Mouse (Mus musculus) neural tube, embryonic 12.5 days (tissue): ENCODE measurements at regions not wholly inside any gene's neighbourhood (a gene's known extent, or its start where the extent isn't known, plus 50 kb on each side); places are given as distances from the start of the nearest gene placed in this dataset.

Source experiments
- ATAC-seq: fragments of 200-750 bp; cut with Nextera tagmentation; 2 replicates; pipeline ENCODE4 v1.8.0; 2017; ENCODE audit warnings: low read depth, mild to moderate bottlenecking, moderate TSS enrichment, moderate library complexity; ENCODE audit not compliant: low FRiP score
- H3K27ac ChIP-seq: fragments of 300-500 bp; sonication (generic); 2 replicates; pipeline ENCODE4 v1.5.1; 2016
- H3K27me3 ChIP-seq: fragments of 300-500 bp; sonication (generic); replicated peaks from 2 replicates; pipeline ENCODE4 v1.6.1; 2016; ENCODE audit warnings: mild to moderate bottlenecking
- H3K36me3 ChIP-seq: fragments of 300-500 bp; sonication (generic); 2 replicates; pipeline ENCODE4 v1.6.1; 2016; ENCODE audit warnings: mild to moderate bottlenecking
- H3K4me1 ChIP-seq: fragments of 300-500 bp; sonication (generic); 2 replicates; pipeline ENCODE4 v1.6.1; 2016
- H3K4me2 ChIP-seq: fragments of 300-500 bp; sonication (generic); replicated peaks from 2 replicates; pipeline ENCODE4 v1.6.1; 2016; ENCODE audit warnings: mild to moderate bottlenecking
- H3K4me3 ChIP-seq: fragments of 300-500 bp; sonication (generic); 2 replicates; pipeline ENCODE4 v1.5.1; 2016
- H3K9ac ChIP-seq: fragments of 300-500 bp; sonication (generic); 2 replicates; pipeline ENCODE4 v1.6.1; 2016; ENCODE audit warnings: mild to moderate bottlenecking
- H3K9me3 ChIP-seq: fragments of 300-500 bp; sonication (generic); 2 replicates; pipeline ENCODE4 v1.6.1; 2016; ENCODE audit warnings: mild to moderate bottlenecking
- WGBS: fragments of 180-500 bp; shearing (Covaris S2); methylation state at CpG from one replicate; pipeline ENCODE4 v1.1.7; 2016; 5-methylcytosine and 5-hydroxymethylcytosine counted together

DNA sequence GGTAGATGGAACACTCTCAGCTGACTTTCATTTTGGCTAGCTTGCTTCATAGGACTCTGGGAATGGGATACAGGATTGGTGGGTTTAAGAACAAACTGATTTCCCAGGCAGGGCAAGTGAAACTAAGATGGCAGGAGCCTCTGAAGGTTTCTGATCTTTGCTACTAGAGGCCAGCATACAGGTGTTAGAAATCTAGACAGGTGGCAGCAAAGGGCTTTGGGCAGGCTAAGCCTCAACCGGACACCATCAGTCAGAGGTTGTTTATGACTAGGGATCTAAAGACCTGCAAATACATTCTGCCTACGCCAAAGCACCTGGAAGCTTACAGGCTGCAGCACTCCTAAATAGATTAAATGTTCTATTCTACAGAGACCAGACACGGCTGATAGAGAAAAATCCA is 2233.4 kb downstream of the 4930444P10Rik start:
- H3K27ac ChIP-seq: no peak overlapping the region
- no peak for ATAC-seq
- H3K36me3 ChIP-seq: no peaks in the 10 kb centered on the region
- 0 out of 2 replicates have a peak, but pooled peaks cover 3% of the 10 kb centered on the region for H3K27me3 ChIP-seq
- H3K9ac ChIP-seq: no peak overlapping the region
- no peak overlapping the region for H3K4me3 ChIP-seq
- H3K4me2 ChIP-seq: no peak overlapping the region
- WGBS: 70% methylated on average over 3 of the region's 3 CpGs
- H3K4me1 ChIP-seq: no peaks in the 10 kb centered on the region
- no peaks in the 10 kb centered on the region for H3K9me3 ChIP-seq

DNA sequence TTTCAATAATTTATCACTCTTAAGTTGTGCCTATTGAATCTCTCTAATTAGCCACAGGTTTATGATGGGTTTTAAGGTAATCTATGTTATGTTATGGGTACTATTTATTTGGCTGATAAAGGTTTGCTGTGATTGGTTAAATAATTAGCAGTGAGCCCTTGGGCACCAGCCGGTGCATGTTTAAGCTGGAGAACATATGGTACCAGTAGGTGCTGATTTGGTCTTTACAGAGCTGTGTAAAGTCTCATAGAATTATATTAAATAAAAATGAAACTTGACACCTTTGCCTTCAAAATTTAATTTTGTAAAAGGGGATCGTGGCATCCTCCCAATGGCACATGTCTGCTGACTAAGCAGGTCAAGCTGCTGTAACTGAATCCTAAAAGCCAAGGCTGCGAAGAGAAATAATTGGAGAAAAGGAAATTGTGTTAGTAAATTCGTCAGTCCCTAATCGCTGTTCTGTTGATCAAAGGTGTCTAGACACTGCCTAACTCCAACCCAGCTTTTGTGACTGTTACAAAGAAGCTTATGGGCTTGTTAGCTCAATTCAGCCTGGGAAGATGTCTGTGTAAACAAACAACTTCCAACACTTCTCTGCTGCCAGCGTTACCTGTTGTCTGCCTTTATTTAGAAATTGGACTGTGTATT is 2234.6 kb downstream of the 4930444P10Rik start:
- Histone ChIP-seq H3K27me3 (0 out of 2 replicates have a peak, but pooled peaks cover 3% of the 10 kb centered on the region), H3K4me2 (no peak overlapping the region), H3K36me3 (no peaks in the 10 kb centered on the region), H3K9me3 (no peaks in the 10 kb centered on the region), H3K27ac (no peak overlapping the region), H3K9ac (no peak overlapping the region), H3K4me1 (no peaks in the 10 kb centered on the region), H3K4me3 (no peak overlapping the region)
- ATAC-seq: no peak
- 61% methylated on average over 6 of the region's 6 CpGs for WGBS

DNA sequence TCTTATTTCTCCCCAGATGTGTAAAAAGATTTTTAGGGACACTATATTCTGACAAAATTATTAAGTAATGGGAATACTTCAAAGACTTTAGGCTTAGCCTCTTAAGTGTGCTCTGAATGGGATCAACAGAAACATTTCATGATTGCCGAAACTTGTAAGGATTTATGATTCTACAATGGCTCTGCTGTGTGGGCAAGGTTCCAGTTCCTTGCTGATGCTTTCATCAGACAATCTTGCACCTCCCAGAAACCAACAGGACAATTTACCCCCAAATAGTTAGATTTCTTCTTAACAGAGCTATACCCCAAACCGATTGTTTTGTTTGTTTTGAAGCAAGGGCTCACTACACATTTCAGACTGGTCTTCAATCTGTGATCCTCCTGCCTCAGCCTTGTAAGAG is 2236.1 kb downstream of the 4930444P10Rik start:
- no peaks in the 10 kb centered on the region for H3K36me3 ChIP-seq
- no peak for ATAC-seq
- no peaks in the 10 kb centered on the region for H3K9me3 ChIP-seq
- no peak overlapping the region for H3K27ac ChIP-seq
- no peak overlapping the region for H3K9ac ChIP-seq
- H3K27me3 ChIP-seq: 0 out of 2 replicates have a peak, but pooled peaks cover 3% of the 10 kb centered on the region
- 71% methylated on average over 2 of the region's 2 CpGs for WGBS
- H3K4me1 ChIP-seq: no peaks in the 10 kb centered on the region
- H3K4me3 ChIP-seq: no peak overlapping the region
- H3K4me2 ChIP-seq: no peak overlapping the region

DNA sequence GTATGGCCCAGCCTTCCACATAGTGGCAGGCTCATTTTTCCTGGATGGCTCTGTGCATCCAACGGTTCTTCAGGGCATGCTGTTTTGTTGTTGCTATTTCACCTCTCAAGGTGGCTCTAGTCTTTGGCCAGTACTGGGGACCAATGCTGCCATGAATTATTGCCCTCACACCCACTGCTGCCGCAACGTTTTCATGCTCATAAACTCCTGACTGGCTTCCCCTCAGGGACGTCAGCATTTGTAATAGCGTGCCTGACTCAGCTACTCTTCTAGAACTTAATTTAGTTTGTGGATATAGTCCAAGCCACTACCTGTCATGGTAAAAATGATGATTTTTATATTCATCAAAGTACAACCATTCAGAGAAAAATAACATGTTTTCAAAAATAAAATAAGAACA is 2242.0 kb downstream of the 4930444P10Rik start:
- H3K27me3 ChIP-seq: no peaks in the 10 kb centered on the region
- ATAC-seq: no peak
- no peak overlapping the region for H3K4me2 ChIP-seq
- no peak overlapping the region for H3K4me3 ChIP-seq
- H3K4me1 ChIP-seq: no peaks in the 10 kb centered on the region
- WGBS: 62% methylated on average over 5 of the region's 5 CpGs
- no peak overlapping the region for H3K9ac ChIP-seq
- no peak overlapping the region for H3K27ac ChIP-seq
- no peaks in the 10 kb centered on the region for H3K9me3 ChIP-seq
- no peaks in the 10 kb centered on the region for H3K36me3 ChIP-seq

DNA sequence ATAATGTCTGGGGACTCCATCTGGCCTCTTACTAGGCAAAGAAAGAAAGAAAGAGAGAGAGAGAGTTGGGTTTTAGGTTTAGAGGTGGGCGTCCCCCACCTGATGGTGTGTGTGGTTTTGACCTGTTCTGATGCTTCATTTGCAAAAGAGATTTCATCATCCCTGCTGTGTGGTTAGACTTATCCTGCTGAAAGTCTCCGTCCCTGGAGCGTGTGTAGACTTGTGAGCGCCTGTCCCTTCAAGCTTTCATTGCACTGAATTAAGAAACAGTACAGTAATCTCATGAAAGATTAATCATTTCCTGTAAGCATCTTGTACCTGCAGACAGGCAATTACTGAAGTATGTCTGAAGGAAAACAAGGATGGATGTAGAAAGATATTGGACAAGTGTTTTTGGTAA is 2244.1 kb downstream of the 4930444P10Rik start:
- Histone ChIP-seq H3K4me2 (no peak overlapping the region), H3K9ac (no peak overlapping the region), H3K4me1 (no peaks in the 10 kb centered on the region), H3K36me3 (no peaks in the 10 kb centered on the region), H3K27me3 (no peaks in the 10 kb centered on the region), H3K27ac (no peak overlapping the region), H3K9me3 (no peaks in the 10 kb centered on the region), H3K4me3 (no peak overlapping the region)
- ATAC-seq: no peak
- WGBS: 88% methylated on average over 4 of the region's 4 CpGs

GRCm38 (mm10) chr1:13846336-13846865 is 2246.7 kb downstream of the 4930444P10Rik start:
- Histone ChIP-seq H3K4me2 (no peak overlapping the region), H3K4me3 (no peak overlapping the region), H3K27me3 (no peaks in the 10 kb centered on the region), H3K9ac (no peak overlapping the region), H3K36me3 (no peaks in the 10 kb centered on the region), H3K9me3 (no peaks in the 10 kb centered on the region), H3K27ac (no peak overlapping the region), H3K4me1 (no peaks in the 10 kb centered on the region)
- no peak for ATAC-seq
- WGBS: 82% methylated on average over 15 of the region's 15 CpGs

- H3K4me2 ChIP-seq: no peak overlapping the region
- H3K4me3 ChIP-seq: no peak overlapping the region
- no peaks in the 10 kb centered on the region for H3K27me3 ChIP-seq
- no peaks in the 10 kb centered on the region for H3K9me3 ChIP-seq
- WGBS: 91% methylated on average over 1 of the region's 1 CpGs
- H3K4me1 ChIP-seq: no peaks in the 10 kb centered on the region; the same call in 1 of the 2 replicates
- no peak overlapping the region for H3K27ac ChIP-seq
- H3K36me3 ChIP-seq: no peaks in the 10 kb centered on the region
- no peak overlapping the region for H3K9ac ChIP-seq
- ATAC-seq: no peak
These were observed 2252.9 kb downstream of the 4930444P10Rik start for GRCm38 (mm10) chr1:13840309-13840622.

GRCm38 (mm10) chr1:13839619-13840308 is 2253.4 kb downstream of the 4930444P10Rik start:
- no peak overlapping the region for H3K4me3 ChIP-seq
- 75% methylated on average over 11 of the region's 11 CpGs for WGBS
- H3K27me3 ChIP-seq: no peaks in the 10 kb centered on the region
- no peaks in the 10 kb centered on the region for H3K9me3 ChIP-seq
- no peaks in the 10 kb centered on the region; the same call in 1 of the 2 replicates for H3K4me1 ChIP-seq
- no peak overlapping the region for H3K27ac ChIP-seq
- no peak overlapping the region for H3K4me2 ChIP-seq
- ATAC-seq: no peak
- no peaks in the 10 kb centered on the region for H3K36me3 ChIP-seq
- H3K9ac ChIP-seq: no peak overlapping the region

DNA sequence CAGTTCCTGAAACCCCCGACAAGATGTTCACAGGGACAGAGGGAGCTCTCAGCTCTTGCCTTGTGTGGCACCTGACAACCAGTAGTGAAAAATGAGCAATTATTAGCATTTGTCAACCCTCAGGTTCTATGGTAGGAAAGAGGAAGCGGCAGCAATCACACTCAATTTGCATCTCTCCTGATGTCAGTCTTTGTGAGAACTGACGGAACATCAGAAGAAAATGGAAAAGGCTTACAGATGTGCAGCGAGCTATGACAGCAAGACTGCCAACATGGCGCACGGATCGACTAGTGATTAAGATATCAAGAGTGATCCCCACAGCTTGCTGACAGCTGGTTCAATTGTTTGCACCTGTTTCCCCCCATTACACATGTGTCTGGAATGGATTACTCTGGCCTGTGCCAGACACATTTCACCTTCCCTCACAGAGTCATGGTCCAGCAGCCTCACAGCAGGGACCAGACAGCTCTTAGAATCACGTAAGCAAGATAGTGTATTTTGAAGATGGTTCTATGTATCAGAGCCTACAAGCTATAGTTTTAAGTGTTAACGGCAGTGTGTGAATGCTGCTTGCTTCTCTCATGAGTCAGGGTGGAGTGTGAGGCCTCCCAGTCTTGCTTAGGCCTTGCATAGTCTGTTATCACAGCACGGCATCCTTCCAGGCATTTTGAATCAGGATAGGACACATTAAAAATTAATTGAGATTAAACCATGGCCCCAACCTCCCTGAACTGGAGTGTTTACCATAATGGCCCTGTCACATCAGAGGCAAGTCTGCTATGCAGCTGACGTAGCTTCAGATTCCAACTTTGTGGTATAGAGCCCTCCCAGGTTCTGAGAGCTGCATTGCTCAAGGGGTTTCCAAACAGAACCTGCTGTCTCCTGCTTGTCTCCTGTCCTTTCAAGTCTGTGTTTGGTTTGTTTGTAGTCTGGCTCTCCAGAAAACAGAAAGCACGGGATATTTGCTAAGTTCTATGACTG is 2258.0 kb downstream of the 4930444P10Rik start:
- H3K36me3 ChIP-seq: no peaks in the 10 kb centered on the region
- no peak overlapping the region for H3K4me2 ChIP-seq
- no peaks in the 10 kb centered on the region for H3K27me3 ChIP-seq
- no peaks in the 10 kb centered on the region; the same call in 1 of the 2 replicates for H3K4me1 ChIP-seq
- peak; percentile 49; the same call in 1 of the 2 replicates for ATAC-seq
- no peak overlapping the region for H3K4me3 ChIP-seq
- WGBS: 76% methylated on average over 12 of the region's 12 CpGs
- no peak overlapping the region for H3K9ac ChIP-seq
- H3K27ac ChIP-seq: no peak overlapping the region
- H3K9me3 ChIP-seq: no peaks in the 10 kb centered on the region

GRCm38 (mm10) chr1:13807786-13808185 is 2285.3 kb downstream of the 4930444P10Rik start:
- WGBS: 37% methylated on average over 4 of the region's 4 CpGs
- H3K4me3 ChIP-seq: no peak overlapping the region
- ATAC-seq: no peak
- H3K4me1 ChIP-seq: no peaks in the 10 kb centered on the region
- no peak overlapping the region for H3K27ac ChIP-seq
- no peak overlapping the region for H3K9ac ChIP-seq
- no peaks in the 10 kb centered on the region for H3K27me3 ChIP-seq
- no peaks in the 10 kb centered on the region for H3K36me3 ChIP-seq
- no peaks in the 10 kb centered on the region for H3K9me3 ChIP-seq
- H3K4me2 ChIP-seq: no peak overlapping the region

GRCm38 (mm10) chr1:13800460-13800859 is 2292.7 kb downstream of the 4930444P10Rik start:
- Histone ChIP-seq H3K27ac (no peak overlapping the region), H3K9me3 (no peaks in the 10 kb centered on the region), H3K36me3 (no peaks in the 10 kb centered on the region), H3K4me2 (no peak overlapping the region), H3K4me3 (no peak overlapping the region), H3K4me1 (no peaks in the 10 kb centered on the region), H3K9ac (no peak overlapping the region), H3K27me3 (no peaks in the 10 kb centered on the region)
- ATAC-seq: no peak
- WGBS: 82% methylated on average over 1 of the region's 1 CpGs

DNA sequence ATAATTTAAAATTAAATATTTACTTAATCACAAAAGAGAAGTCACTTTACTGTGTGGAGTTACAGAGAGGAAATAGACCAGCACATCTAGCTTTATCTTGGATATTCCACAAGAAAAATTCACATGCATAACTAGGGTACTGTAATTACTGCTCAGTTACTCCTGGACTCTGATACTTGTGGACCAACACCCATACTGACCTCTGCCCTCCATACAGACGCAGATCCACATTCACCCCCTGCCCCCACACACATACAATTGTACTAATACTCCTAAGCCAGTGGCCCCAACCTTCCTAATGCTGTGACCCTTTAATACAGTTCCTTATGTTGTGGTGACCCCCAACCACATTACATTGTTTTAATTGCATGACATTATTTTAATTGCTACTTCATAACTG is 2294.3 kb downstream of the 4930444P10Rik start:
- Histone ChIP-seq H3K4me2 (no peak overlapping the region), H3K4me1 (no peaks in the 10 kb centered on the region), H3K27me3 (no peaks in the 10 kb centered on the region), H3K36me3 (no peaks in the 10 kb centered on the region), H3K4me3 (no peak overlapping the region), H3K9ac (no peak overlapping the region), H3K9me3 (no peaks in the 10 kb centered on the region), H3K27ac (no peak overlapping the region)
- WGBS: 69% methylated on average over 1 of the region's 1 CpGs
- ATAC-seq: no peak
